Mouse (Mus musculus): ENCODE measurements at regions not wholly inside any gene's neighbourhood (a gene's known extent, or its start where the extent isn't known, plus 50 kb on each side); places are given as distances from the start of the nearest gene placed in this dataset.

DNA sequence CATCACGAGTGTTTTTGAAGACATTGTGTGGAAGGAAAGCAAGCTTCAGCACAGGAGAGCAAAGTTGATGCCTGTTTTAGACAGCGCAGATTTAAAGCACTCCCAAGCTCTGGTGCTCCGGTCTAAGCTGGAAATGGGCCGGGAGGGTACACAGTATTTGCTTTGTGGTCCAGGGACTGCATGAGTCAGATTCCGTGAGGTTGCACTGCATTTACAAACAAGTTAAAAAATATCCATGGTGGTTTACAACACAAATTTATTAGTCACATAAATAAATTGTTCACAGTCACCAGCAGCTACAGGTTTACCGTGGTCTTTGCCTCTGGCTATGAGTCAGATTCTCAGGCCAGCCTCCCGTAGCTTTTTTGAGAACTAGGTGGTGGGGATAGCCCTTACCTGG lies 312.0 kb downstream of the Ptprc start:
- no peak for DNase-seq (ENCODE audit: low spot score)

DNA sequence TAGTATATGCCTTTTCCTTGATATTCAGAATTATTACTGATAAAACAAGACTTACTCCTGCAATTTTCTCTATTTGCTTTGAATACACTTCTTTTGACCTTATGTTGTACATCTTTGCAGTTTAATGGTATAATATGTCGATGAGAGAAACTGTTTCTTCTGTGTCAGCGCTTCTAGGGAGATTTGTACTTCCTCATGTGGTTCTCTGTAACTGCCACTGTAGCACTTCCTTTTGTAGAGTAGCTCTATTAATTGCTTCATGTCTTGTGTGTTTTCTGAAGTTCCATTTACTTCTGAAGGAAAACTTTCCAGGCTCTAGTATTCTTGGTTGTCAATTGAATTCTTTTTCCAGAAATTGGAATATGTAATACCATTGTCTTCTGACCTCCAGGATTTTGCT lies 323.2 kb downstream of the Ptprc start:
- DNase-seq (ENCODE audit: low spot score): no peak

DNA sequence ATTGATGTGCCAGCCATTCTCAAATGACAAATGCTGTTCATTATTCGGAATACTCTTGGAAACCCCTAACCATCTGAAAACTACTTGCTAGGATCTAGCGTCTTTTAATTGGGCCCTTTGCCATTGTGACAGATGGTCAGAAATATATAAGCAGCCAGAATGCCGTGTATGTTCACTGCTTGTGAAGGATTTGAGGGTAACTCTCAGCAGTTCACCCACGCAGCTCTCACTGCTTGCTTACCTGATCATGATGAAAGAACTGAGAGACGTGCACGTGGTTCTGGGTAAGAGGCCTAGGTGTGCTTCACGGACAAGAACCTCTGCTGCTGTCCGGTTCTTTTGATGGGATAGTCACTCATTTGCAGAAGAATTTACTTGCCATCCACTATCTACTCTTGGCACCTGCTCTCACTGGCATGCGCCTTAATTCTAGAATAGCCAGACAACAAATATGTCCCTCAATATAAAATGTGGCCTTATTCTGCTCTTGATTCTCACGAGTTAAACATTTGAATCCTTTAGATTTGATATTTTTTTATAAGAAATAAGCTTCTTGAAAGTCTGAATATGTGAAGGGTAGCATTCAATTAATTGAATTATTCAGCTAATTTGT lies 328.1 kb downstream of the Ptprc start:
- no peak for DNase-seq (ENCODE audit: low spot score)

DNA sequence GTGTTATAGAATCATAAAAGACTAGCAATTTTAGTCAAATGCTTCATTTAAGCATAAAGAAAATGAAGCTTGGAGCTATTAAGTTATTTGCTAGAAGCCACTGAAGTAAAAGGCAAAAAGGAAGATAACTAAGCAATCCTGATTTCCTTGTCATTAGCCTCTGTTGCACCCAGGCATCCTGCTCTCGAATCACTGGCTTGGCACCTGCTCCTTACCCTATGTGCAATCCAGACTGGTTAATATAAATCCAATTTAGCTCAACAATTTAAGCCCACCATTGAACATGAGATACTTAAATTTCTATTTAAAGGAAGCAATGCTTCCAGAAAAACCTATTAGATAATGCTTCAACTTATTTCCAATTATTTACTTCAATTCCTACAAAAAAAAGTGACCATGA lies 328.7 kb downstream of the Ptprc start:
- no peak for DNase-seq (ENCODE audit: low spot score)

DNA sequence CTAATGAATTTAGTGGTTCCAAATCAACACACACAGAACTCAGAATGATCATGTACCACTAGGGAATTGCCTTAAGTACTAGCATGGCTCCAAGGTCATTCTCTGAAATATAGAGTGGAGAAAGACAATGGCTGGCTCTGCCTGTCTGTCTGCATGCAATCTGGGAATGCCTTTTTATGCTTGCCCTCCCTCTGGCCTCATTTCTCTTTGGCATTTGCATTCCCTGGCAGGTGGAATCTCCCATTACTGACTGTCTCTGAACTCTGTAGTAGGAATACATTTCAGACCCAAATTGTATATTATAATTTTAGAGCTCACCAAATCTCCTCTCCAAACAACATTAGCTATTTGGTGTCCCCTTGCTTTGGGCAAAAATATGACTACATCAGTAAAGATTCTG lies 335.0 kb downstream of the Ptprc start:
- no peak for DNase-seq (ENCODE audit: low spot score)

DNA sequence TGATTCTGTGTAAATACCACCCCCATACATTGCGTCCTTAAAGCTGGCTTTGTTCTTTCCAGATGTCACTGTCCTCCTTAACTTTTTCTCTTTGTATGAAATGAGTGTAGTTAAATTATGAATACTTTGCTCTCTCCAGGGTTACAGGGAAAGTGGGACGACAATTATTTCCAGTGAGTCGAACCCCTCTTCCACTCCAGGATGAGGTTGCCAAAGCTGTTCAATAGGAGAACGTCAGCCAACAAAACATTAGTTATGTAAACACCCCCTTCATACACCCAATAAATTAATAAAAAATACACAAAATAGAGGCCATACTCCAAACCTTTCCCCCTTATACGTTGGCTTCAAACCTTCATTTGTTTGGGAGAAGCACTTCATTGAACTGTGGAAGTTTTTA lies 335.8 kb downstream of the Ptprc start:
- no peak for DNase-seq (ENCODE audit: low spot score)

DNA sequence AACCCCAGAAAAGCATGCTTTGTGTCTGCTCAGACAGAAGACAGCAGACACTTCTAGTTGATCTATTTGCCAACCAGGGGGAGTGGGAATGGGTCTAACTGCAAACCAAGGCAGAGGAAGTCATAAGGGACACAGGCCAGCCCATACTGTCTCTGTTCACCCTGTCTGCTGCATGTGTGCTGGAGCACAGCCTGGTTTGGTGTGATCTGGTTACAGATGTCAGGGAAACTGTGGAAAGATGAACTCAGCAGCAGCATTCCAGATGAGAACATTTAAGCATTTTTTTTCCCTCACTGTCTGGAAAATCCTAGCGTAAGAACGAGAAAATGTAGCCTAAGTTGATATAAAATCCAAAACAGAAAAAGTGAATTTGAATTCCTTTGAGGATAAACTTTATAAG lies 336.2 kb downstream of the Ptprc start:
- DNase-seq (ENCODE audit: low spot score): no peak

DNA sequence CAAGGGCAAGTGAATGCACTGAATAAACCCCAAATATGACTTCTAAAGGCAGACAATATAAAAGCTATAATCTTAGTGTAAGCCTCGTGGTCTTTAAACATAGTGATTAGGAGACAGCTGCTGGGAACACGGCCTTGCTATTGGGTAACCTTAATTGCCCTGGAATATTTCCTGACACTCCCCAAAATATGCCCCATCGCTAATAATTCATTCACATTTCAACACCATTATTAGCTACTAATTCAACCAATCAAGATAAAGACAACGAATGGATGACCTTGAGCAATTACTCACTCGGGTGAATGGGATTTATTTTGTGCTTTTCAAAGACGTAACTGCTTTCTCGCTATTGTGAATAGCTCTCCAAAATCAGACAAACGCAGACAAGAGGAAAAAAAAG lies 337.2 kb downstream of the Ptprc start:
- no peak for DNase-seq (ENCODE audit: low spot score)

DNA sequence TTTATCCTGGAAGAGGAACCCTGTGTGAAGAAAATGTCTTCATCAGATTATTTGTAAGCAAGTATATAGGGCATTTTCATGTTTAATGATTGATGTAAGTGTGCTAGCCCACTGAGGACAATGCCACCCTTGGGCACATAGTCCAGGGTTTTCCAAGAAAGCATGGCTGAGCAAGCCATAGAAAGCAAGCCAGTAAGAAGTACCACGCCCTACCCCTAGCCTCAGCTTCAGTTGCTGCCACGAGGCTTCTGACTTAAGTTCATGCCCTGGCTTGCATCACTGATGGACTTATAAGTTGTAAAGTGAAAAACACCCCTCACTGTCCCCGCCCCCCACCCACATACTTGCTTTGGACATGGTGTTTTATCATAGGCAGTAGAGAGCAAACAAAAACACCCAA lies 342.0 kb downstream of the Ptprc start:
- no peak for DNase-seq (ENCODE audit: low spot score)

DNA sequence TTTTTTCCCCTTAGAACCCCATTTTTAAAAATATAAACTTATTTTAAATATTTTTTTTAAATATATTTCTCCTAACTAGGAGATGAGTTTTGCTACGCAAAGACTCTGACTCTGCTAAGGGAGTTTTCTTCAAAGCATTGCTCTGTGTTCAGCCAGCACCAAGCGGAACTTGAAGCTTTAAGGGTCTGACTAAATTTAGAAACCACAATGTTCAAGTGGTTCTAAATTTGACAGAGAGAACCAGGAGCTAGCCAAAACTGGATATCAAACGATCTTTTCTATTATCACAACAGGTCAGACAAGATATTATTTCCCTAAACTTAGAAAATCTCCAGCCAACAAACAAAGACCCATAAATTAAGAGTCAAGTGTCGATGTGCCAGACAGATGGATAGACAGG lies 344.2 kb downstream of the Ptprc start:
- DNase-seq (ENCODE audit: low spot score): no peak

DNA sequence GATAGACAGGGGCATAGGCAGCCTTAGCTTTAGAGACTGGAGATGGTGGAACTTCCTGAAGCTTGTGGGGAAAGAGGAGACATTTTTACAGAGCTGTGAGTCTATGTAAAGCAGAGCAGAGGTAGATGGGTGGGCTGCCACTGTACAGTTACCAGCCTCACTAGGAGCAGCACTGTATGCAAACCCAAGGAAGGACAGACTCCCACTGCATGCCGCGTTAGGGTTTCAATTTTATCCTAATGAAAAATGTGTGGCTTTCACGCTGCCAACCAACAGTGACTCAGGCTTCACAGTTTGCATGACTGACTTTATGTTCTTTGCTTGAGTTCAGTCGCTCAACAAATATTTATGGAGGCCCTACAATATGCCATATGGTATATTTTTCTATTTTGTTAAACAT lies 348.1 kb downstream of the Ptprc start:
- DNase-seq (ENCODE audit: low spot score): no peak

DNA sequence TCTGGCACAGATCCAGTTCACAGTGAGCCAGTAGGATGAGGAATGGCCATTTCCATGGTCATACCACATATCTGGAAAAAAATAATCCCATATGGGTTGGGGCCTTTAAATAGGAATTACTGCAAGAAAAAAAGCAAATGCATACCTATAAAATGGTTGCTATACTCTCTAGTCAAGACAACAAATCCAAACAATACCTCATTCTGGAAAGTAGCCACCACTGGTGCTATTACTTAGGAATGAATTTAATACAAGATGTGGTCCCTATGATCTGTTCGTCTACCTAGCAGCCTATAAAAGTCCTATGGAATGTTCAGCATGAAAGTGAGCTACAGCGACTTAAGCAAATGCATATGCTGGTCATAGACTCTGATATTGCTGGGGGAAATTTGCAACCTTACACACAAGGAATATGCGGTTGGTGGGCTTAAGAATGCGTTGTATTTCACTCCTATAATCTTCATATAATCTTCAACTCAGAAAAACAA lies 360.1 kb downstream of the Ptprc start:
- no peak for DNase-seq (ENCODE audit: low spot score)

DNA sequence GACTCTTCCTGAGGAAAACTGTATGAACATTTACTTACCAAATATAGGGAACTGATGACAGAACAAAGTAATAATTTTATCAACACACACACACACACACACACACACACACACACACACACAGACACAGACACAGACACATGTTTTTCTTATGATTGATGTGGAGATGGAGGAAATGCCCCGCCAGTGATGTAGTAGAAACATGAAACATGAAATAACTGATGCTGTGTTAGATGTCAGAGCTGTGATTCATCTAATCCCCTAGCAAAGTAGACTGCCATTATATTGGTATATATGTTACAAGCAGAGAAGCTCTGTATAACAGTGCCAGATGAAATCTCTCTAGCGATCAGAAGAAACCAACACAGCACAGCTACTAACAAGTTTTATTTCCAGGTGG lies 361.0 kb downstream of the Ptprc start:
- no peak for DNase-seq (ENCODE audit: low spot score)

DNA sequence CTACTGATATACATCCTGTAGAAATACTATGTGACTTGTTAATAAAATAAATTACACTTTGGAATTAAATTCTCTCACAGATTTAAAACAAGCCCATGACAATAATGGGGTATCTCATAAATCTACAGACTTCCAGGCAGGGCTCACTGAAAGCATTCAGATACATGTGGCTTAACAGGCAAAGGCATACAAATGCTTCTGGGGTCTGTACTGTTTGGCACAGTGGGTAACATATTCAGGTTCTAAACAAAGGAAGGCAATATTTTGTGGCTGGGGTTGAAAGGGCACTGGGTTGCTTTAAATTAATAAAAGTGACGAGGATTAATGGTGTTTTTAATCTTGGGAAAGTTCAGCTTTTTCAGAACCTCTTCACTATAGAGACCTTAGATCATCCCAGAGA lies 361.8 kb downstream of the Ptprc start:
- DNase-seq (ENCODE audit: low spot score): no peak

DNA sequence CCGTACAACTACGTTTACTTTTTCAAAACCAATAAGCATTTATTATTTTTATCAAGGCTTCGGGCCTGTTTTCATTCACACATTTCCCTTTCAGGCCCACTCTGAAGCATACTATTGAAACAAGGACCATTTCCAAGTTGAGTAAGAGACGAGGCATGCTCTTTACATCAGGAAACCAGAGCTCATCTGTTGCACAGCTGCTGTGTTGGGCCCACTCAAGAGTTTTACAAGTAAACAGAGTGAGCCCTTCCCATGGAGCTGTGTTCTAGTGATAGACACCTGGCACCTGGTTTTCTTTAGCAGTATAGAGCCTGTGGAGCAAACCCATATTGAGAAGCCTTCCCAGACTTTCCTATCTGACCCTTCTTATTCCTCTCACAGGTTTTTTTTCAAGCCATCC lies 363.5 kb downstream of the Ptprc start:
- no peak for DNase-seq (ENCODE audit: low spot score)

DNA sequence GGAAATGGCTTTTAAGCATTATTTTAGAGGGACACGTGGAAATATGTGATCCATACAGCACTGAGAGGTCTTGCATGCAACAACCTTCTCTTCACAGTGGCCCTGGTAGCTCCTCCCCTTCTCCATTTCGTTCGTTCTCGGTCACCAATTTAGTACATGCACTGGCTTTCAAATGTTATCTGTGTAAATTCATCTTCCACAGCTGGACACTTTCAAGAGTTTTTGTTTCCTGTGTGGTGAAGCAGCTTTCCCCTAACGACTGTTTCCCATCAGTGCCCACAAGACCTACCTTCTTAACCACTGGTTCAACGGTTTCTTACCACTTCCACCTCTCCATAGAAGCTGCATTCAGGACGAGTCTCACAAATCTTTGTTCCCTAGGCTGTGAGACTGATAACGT lies 368.8 kb downstream of the Ptprc start:
- no peak for DNase-seq (ENCODE audit: low spot score)

DNA sequence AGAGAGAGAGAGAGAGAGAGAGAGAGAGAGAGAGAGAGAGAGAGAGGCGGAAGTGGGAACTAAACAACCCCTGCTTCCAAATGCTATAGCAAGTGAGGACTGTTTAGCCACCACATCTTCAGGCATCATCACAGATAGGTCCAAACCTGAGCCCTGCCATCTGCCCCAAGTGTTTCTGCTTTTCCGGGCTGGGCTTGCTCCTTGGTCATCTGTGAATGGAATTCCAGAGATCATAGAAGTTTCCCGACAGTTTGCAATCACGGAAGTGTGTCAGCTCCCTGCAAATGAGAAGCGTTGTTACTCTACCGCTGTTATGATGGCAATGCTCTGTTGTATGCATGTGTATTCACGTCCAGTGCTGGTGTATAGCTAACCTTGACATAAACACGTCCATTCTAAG lies 369.3 kb downstream of the Ptprc start:
- DNase-seq (ENCODE audit: low spot score): no peak

DNA sequence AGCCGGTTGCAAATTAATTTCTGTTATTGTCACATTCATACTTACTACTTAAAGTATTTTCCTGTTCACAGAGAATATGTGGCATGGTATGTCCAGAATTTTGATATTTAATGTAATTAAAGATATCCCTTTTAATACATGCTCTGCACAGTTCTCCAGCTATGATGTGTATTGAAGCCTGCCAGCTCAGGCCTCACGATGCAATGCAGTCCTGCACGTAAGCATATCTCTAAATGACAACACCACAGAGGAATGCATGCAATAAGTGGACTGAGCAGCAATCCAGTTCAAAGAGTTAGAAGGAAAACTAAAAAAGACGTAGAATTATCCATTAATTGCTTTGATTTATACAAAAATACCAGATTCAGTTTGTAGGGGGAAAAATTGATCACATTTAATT lies 373.4 kb downstream of the Ptprc start:
- DNase-seq (ENCODE audit: low spot score): no peak

DNA sequence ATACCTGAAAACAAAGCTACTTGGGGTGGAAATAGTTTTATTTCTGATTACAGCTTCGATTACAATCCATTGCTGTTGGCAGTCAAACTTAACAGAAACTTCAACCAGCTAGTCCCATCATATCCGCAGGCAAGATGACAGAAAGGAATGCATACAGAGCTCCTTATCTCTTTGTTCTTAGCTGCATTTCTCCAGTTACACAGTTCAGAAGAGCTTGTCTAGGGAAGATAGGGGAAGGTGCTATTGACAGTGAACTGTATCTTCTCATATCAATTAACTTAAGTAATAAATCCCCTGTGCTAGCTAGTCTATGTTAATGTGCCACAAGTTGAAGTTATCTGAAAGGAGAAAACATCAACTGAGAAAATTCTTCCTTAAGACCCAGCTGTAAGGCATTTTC lies 374.8 kb downstream of the Ptprc start:
- DNase-seq (ENCODE audit: low spot score): no peak

DNA sequence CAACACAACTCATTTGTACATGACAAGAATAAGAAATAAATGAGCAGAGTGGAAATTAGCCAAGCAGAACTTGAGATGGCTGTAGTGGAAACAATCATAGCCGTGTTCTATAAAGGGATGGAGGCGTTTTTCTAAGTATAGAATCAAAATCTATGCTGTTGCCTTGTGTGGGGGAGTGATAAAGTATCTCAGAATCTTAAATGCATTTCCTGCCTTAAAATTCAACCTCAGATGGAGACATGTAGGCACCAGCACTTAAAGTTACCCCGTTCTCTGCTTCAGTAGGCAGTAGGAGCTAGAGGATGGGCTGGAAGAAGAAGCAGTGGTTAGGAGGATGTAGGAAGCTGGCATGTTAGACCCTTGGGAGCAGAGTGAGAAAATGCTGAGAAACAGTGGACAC lies 386.7 kb downstream of the Ptprc start:
- DNase-seq (ENCODE audit: low spot score): no peak

DNA sequence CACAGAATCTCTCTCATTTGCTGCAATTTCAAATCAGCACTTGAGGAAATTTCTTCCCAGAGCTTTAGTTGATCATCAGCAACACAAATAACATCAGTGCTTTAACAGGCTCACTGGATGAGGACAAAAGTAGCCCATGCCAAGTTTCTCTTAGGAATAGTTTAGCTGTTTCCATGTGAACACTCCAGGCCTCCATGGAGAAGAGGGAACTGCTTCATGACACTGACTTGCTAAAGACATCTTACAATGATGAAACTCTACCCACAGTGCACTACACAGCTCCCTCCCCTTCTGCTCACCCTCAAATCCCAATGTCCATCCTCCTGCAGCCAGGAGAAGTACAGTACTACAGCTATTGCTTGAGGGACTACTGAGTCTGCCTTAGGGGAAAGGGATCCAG lies 388.9 kb downstream of the Ptprc start:
- DNase-seq (ENCODE audit: low spot score): no peak

DNA sequence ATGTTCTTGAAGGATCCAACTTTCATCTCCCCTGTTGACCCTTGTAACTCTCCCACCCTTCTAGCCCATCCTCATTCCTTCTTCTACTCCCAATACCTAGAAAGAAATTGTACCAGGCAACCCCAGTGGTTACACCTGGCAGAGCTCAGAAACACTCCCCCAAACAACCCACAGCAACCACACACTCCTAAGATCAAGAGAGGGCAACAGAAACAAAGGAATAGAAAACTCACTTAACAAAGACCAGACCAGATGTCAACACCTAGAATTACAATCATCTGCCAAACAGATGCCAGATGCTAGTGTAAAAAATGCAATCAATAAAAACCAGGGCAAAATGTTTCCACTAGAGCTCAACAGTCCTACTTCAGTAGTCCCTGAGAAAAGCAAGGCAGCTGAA lies 400.9 kb downstream of the Ptprc start:
- no peak for DNase-seq (ENCODE audit: low spot score)

DNA sequence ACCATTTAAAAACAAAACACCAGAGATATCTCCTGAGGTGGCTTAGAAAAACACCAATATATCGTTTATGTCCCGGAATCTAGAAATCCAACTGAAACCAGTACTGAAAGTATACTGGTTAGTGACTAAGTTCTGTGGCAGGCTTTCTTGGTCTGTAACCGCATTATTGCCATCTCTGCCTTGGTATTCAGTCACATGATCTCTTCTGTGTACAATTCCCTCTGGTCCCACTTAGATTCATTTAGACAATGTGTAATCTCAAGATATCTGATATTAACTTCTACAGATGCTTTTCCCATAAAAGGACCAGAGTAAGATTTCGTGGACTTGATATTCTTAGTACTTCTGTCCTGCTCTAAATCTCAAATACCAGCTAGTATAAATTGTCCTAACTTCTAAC lies 414.7 kb downstream of the Ptprc start:
- no peak for DNase-seq (ENCODE audit: low spot score)

DNA sequence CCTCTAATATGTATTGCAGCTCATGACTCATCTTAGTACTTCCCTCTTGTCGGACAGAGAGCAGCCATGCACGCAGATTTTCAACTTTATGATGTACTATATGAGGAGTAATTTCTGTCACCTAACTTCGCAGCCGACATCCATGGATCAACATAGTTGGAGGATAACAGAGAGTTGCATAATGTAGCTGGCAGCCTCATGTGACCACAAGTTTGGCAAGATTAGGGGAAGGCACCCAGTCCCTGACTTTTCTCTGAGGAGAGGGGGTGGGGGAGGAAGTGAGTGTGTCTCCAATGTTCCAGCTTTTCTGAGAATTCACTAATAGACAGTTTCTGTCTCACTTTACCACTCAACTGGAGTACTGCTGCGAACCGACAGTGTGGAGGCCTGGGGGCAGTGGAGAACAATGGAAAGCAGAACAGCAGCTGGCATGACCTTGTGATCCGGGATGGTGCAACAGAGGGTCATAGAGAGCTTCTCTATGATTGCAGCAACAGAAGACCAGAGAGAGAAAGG lies 424.0 kb downstream of the Ptprc start:
- no peak for DNase-seq (ENCODE audit: low spot score)

DNA sequence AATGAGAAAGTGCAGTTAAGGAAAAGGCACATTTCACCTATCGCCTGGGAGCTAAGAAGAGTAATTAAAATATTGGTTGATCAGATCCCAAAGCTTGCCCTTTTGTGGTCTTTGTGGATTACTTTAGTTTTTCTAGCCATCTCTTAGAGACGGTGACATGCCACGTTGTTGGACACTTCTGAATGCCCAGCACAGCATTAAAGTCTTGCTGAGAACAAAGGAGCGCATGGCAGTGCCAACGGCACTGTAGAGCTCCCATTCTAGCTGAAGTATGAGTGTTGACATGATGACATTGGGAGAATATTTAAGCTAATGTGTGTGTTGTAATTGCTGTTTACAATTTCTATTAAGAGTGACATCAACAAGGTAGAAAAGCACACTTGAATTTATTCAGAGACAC lies 424.6 kb downstream of the Ptprc start:
- DNase-seq (ENCODE audit: low spot score): no peak

Data from ovary, postnatal 10 days (tissue).